Mouse (Mus musculus): ENCODE measurements around the gene Cfap161. TPM values are rescaled to one million over a fixed set of nuclear protein-coding genes. Genes with fewer than 3 reads are reported as not detected.

Gene Cfap161
- total RNA-seq, 1 experiment = 0.27 TPM

- Histone ChIP-seq H3K4me1 (ENCODE audit: control insufficient read depth in 2 of 2, insufficient read depth in 2 of 2, low read length in 2 of 2, poor library complexity in 1 of 2) (peaks cover 4 to 6% of the 10 kb centered on the region in 2 experiments; a peak in 2 of 4 replicates), H3K4me3 (ENCODE audit: insufficient read depth in 1 of 2, low read depth in 1 of 2, low read length in 2 of 2, poor library complexity in 1 of 2, severe bottlenecking in 1 of 2) (no peak overlapping the region), H3K27ac (ENCODE audit: insufficient read depth, low read depth, low read length, poor library complexity, severe bottlenecking) (no peak overlapping the region), H3K36me3 (ENCODE audit: control insufficient read depth, insufficient read depth, low read length, poor library complexity, severe bottlenecking) (no peaks in the 10 kb centered on the region), H3K9ac (ENCODE audit: insufficient read depth, low read depth, low read length, poor library complexity, severe bottlenecking) (no peak overlapping the region), H3K9me3 (ENCODE audit: control insufficient read depth, insufficient read depth, low read depth, low read length) (no peaks in the 10 kb centered on the region)
- TF ChIP-seq MAFK (IDR thresholded peaks at IDR 0.05; ENCODE audit: insufficient read depth, low read depth, low read length) = no peak
- in situ Hi-C loops (cut with MboI; ENCODE audit: low sequenced_read_pairs in 2 of 2, unreplicated experiment in 2 of 2) = no loop called here
- no peak for DNase-seq (ENCODE audit: low read depth, low spot score)
Observed at GRCm38 (mm10) chr7:83829355-83829754, 34.7 kb upstream of the Cfap161 start.

- H3K4me1 ChIP-seq (ENCODE audit: control insufficient read depth in 2 of 2, insufficient read depth in 2 of 2, low read length in 2 of 2, poor library complexity in 1 of 2) = peaks cover 4 to 6% of the 10 kb centered on the region in 2 experiments; a peak in 2 of 4 replicates
- in situ Hi-C loops (cut with MboI; ENCODE audit: low sequenced_read_pairs in 2 of 2, unreplicated experiment in 2 of 2) = no loop called here
- H3K9me3 ChIP-seq (ENCODE audit: control insufficient read depth, insufficient read depth, low read depth, low read length) = no peaks in the 10 kb centered on the region
- no peak overlapping the region for H3K9ac ChIP-seq (ENCODE audit: insufficient read depth, low read depth, low read length, poor library complexity, severe bottlenecking)
- H3K27ac ChIP-seq (ENCODE audit: insufficient read depth, low read depth, low read length, poor library complexity, severe bottlenecking) = no peak overlapping the region
- DNase-seq (ENCODE audit: low read depth, low spot score) = no peak
- H3K4me3 ChIP-seq (ENCODE audit: insufficient read depth in 1 of 2, low read depth in 1 of 2, low read length in 2 of 2, poor library complexity in 1 of 2, severe bottlenecking in 1 of 2) = no peak overlapping the region
- no peaks in the 10 kb centered on the region for H3K36me3 ChIP-seq (ENCODE audit: control insufficient read depth, insufficient read depth, low read length, poor library complexity, severe bottlenecking)
- TF ChIP-seq MAFK (IDR thresholded peaks at IDR 0.05; ENCODE audit: insufficient read depth, low read depth, low read length) (no peak), ZNF384 (IDR thresholded peaks at IDR 0.05; ENCODE audit: low read depth, low read length) (no peak), ZC3H11A (IDR thresholded peaks at IDR 0.05; ENCODE audit: borderline replicate concordance, low read depth, low read length) (no peak), HCFC1 (IDR thresholded peaks at IDR 0.05; ENCODE audit: borderline replicate concordance, insufficient read depth, low read length) (no peak), CHD2 (IDR thresholded peaks at IDR 0.05; ENCODE audit: low read depth, low read length) (no peak)
Observed at GRCm38 (mm10) chr7:83827402-83828076, 32.9 kb upstream of the Cfap161 start.

- TF ChIP-seq MAFK (IDR thresholded peaks at IDR 0.05; ENCODE audit: insufficient read depth, low read depth, low read length) = no peak
- TF ChIP-seq HCFC1 (IDR thresholded peaks at IDR 0.05; ENCODE audit: borderline replicate concordance, insufficient read depth, low read length) = no peak
- TF ChIP-seq ZNF384 (IDR thresholded peaks at IDR 0.05; ENCODE audit: low read depth, low read length) = no peak
- no peak for TF ChIP-seq CHD2 (IDR thresholded peaks at IDR 0.05; ENCODE audit: low read depth, low read length)
- no peak for TF ChIP-seq ZC3H11A (IDR thresholded peaks at IDR 0.05; ENCODE audit: borderline replicate concordance, low read depth, low read length)
- no peak overlapping the region for H3K9ac ChIP-seq (ENCODE audit: insufficient read depth, low read depth, low read length, poor library complexity, severe bottlenecking)
- in situ Hi-C loops (cut with MboI; ENCODE audit: low sequenced_read_pairs in 2 of 2, unreplicated experiment in 2 of 2) = no loop called here
- no peaks in the 10 kb centered on the region for H3K36me3 ChIP-seq (ENCODE audit: control insufficient read depth, insufficient read depth, low read length, poor library complexity, severe bottlenecking)
- no peak for DNase-seq (ENCODE audit: low read depth, low spot score)
- H3K4me1 ChIP-seq (ENCODE audit: control insufficient read depth in 2 of 2, insufficient read depth in 2 of 2, low read length in 2 of 2, poor library complexity in 1 of 2) = peaks cover 4 to 6% of the 10 kb centered on the region in 2 experiments; a peak in 2 of 4 replicates
- no peaks in the 10 kb centered on the region for H3K9me3 ChIP-seq (ENCODE audit: control insufficient read depth, insufficient read depth, low read depth, low read length)
- H3K27ac ChIP-seq (ENCODE audit: insufficient read depth, low read depth, low read length, poor library complexity, severe bottlenecking) = no peak overlapping the region
- H3K4me3 ChIP-seq (ENCODE audit: insufficient read depth in 1 of 2, low read depth in 1 of 2, low read length in 2 of 2, poor library complexity in 1 of 2, severe bottlenecking in 1 of 2) = no peak overlapping the region
Observed at GRCm38 (mm10) chr7:83826808-83827207, 32.1 kb upstream of the Cfap161 start.

- Histone ChIP-seq H3K4me3 (ENCODE audit: insufficient read depth in 1 of 2, low read depth in 1 of 2, low read length in 2 of 2, poor library complexity in 1 of 2, severe bottlenecking in 1 of 2) (no peak overlapping the region), H3K27ac (ENCODE audit: insufficient read depth, low read depth, low read length, poor library complexity, severe bottlenecking) (no peak overlapping the region), H3K9me3 (ENCODE audit: control insufficient read depth, insufficient read depth, low read depth, low read length) (no peaks in the 10 kb centered on the region), H3K4me1 (ENCODE audit: control insufficient read depth in 2 of 2, insufficient read depth in 2 of 2, low read length in 2 of 2, poor library complexity in 1 of 2) (no peaks in the 10 kb centered on the region), H3K9ac (ENCODE audit: insufficient read depth, low read depth, low read length, poor library complexity, severe bottlenecking) (no peak overlapping the region), H3K36me3 (ENCODE audit: control insufficient read depth, insufficient read depth, low read length, poor library complexity, severe bottlenecking) (no peaks in the 10 kb centered on the region)
- no peak for DNase-seq (ENCODE audit: low read depth, low spot score)
- TF ChIP-seq HCFC1 (IDR thresholded peaks at IDR 0.05; ENCODE audit: borderline replicate concordance, insufficient read depth, low read length) (no peak), MAFK (IDR thresholded peaks at IDR 0.05; ENCODE audit: insufficient read depth, low read depth, low read length) (no peak), ZNF384 (IDR thresholded peaks at IDR 0.05; ENCODE audit: low read depth, low read length) (no peak), ZC3H11A (IDR thresholded peaks at IDR 0.05; ENCODE audit: borderline replicate concordance, low read depth, low read length) (no peak), CHD2 (IDR thresholded peaks at IDR 0.05; ENCODE audit: low read depth, low read length) (no peak)
- in situ Hi-C loops (cut with MboI; ENCODE audit: low sequenced_read_pairs in 2 of 2, unreplicated experiment in 2 of 2) = no loop called here
Observed at GRCm38 (mm10) chr7:83821951-83822350, 27.3 kb upstream of the Cfap161 start.

- peaks cover 4 to 14% of the 10 kb centered on the region in 2 experiments; a peak in 2 of 4 replicates for H3K4me1 ChIP-seq (ENCODE audit: control insufficient read depth in 2 of 2, insufficient read depth in 2 of 2, low read length in 2 of 2, poor library complexity in 1 of 2)
- H3K4me3 ChIP-seq (ENCODE audit: insufficient read depth in 1 of 2, low read depth in 1 of 2, low read length in 2 of 2, poor library complexity in 1 of 2, severe bottlenecking in 1 of 2) = no peak overlapping the region
- no peak for DNase-seq (ENCODE audit: low read depth, low spot score)
- in situ Hi-C loops (cut with MboI; ENCODE audit: low sequenced_read_pairs in 2 of 2, unreplicated experiment in 2 of 2) = no loop called here
- no peak overlapping the region for H3K27ac ChIP-seq (ENCODE audit: insufficient read depth, low read depth, low read length, poor library complexity, severe bottlenecking)
- H3K36me3 ChIP-seq (ENCODE audit: control insufficient read depth, insufficient read depth, low read length, poor library complexity, severe bottlenecking) = no peaks in the 10 kb centered on the region
- no peak overlapping the region for H3K9ac ChIP-seq (ENCODE audit: insufficient read depth, low read depth, low read length, poor library complexity, severe bottlenecking)
- no peaks in the 10 kb centered on the region for H3K9me3 ChIP-seq (ENCODE audit: control insufficient read depth, insufficient read depth, low read depth, low read length)
- TF ChIP-seq MAFK (IDR thresholded peaks at IDR 0.05; ENCODE audit: insufficient read depth, low read depth, low read length) = no peak
- no peak for TF ChIP-seq CHD2 (IDR thresholded peaks at IDR 0.05; ENCODE audit: low read depth, low read length)
- no peak for TF ChIP-seq HCFC1 (IDR thresholded peaks at IDR 0.05; ENCODE audit: borderline replicate concordance, insufficient read depth, low read length)
- no peak for TF ChIP-seq ZNF384 (IDR thresholded peaks at IDR 0.05; ENCODE audit: low read depth, low read length)
- TF ChIP-seq ZC3H11A (IDR thresholded peaks at IDR 0.05; ENCODE audit: borderline replicate concordance, low read depth, low read length) = no peak
Observed at GRCm38 (mm10) chr7:83816886-83817285, 22.2 kb upstream of the Cfap161 start.
